Mouse (Mus musculus) urinary bladder, postnatal 36 days (tissue): ENCODE measurements around the gene Rangap1.

ENCODE experiments used
- DNase-seq, 2 experiments: peaks; one replicate each; pipeline ENCODE4 v3.0.0; 2022; ENCODE audit warnings: low spot score in 2 of 2, mixed read lengths in 1 of 2

Gene Rangap1

DNA sequence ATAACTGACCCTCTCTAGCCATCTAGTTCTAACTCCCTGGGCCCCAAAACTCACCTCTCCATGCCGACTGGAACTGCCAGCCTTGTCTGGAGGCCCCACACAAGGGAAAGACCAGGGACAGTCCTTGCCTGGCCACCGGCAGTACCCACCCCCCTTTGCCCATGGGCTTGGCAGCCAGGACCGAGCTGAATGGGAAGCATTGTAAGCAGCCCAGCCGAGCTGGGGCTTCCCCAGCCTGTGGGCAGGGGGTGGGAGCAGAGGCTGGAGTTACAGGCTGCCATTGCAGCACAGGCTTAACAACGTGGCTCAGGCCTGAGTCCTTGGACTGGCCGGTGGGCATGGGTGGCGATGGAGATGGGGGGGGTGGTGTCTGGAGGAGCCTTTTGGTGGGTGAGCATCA lies 48.2 kb downstream of the Rangap1 start, which contains the start of gene Chadl:
Chadl (minus strand) TSS at position 113 of the 400 bp plus-strand sequence.
- no peak for DNase-seq

DNA sequence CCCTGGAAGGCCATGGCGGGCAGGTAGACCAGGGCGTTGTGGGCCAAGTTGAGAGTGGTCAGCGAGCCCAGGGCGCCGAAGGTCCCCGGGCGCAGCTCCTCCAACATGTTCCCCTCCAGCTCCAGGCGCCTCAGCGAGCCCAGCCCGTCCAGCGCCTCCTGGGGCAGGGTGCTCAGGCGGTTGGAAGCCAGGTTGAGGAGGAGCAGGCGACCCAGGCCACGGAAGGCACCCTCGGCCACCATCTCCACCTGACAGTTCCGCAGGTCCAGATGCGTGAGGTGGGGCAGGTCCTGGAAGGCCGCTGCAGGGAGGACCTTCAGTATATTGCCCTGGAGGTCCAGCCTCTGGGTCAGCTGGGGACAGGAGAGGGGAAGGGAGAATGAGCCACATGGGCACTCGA lies 50.4 kb downstream of the Rangap1 start:
- no peak for DNase-seq

DNA sequence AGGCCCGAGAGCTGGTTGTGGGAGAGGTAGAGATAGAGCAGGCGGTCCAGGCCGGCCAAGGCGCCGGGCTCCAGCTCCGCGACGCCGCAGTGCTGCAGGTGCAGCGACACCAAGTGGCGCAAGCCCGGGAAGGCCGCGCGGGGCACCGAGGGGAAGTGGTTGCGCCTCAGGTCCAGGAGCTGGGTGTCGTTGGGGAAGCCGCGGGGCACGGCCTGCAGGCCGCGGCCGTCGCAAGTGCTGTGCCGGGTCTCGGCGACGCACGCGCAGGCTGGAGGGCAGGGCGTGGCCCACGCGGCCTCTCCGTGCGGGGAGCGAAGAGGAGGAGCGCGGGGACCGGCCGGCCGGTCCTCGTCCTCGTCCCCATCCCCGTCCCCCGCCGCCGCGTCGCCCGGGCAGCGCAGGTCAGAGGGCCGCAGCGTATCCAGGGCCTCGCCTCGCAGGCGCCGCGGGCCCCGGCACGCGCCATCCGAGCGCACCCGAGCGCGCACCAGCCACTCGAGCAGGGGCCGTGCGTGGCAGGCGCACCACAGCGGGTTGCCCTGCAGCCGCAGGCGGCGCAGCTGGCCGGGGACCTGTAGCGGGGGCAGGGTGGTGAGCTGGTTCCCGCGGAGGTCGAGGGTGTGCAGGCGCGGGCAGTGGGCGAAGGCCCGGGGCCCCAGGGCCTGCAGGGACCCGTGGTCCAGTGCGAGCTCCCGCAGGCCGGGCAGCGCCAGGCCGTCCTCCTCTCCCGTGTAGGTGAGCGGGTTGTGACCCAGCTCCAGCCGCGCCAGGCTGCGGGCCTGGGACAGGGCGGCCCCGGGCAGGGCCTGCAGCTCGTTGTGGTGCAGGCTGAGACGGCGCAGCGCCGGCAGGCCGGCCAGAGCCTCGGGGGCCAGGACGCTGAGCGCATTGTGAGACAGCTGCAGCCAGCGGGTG lies 51.1 kb downstream of the Rangap1 start:
- DNase-seq: peak; percentile 80 to 86

DNA sequence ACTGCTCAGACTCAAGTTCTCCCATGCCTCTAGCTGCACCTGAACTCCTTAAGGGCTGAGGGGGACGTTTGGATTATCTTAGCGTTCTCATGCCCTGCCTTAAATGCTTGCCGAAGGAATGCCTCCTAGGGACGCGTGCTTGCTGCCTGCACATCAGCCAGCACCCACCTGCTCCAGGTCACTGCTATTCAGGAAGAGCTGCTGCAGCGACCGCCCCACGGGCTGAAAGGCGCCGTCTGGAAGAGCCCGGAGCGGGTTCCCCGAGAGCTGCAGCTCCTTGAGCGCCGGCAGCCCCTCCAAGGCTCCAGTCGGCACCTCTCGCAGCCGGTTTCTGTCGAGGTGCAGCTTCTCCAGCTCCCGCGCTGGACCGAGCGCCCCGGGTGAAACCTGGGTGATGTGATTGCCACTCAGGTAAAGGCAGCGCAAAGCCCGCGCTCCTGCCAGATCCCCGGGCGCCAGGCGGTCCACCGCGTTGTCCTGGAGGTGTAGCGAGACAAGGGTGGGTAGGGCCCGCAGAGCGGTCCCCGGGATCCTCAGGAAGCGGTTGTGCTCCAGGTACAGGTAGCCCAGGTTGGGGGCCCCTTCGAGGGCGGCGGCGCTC lies 51.9 kb downstream of the Rangap1 start:
- DNase-seq: no peak

DNA sequence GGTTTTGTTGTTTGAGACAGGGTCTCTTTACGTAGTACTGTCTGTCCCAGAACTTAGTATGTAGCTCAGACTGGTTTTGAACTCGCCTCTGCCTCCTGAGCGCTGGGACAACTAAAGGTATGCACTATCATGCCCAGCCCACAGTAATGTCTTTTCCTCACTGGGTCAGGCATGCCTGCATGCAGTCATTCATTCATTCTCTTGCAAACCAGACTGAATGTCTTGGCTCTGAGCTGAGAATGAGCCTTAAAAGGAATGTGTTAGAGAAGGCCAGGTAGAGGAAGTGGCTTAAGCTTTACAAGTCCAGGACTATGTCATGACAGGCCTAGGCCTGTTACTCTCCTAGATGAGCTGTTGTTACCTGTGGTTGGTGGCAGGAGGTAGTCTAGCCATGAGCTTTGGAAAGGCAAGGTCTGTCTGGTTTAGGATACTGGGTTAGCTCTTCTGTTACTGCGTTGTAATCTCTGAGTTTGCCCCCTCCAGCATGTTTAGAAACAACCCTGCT lies 65.0 kb downstream of the Rangap1 start:
- no peak for DNase-seq

DNA sequence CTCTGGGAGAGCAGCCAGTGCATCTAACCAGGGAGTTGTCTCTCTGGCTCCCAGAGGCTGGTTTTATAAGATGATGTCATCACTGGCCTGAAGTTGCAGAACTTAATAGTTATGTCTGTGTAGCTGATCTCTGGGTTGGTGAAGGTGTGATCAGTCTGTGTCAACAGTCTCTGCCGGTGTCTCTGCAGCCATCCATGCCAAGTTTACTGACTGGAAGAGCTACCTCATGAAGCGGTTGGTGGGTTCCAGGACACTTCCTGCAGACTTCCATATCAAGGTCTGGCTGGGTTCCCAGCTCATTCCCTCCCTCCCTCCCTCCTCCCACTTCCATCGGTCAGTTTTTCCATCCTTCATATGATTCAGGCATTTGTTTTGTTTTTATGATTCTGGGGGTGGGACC lies 68.7 kb downstream of the Rangap1 start:
- DNase-seq: no peak

DNA sequence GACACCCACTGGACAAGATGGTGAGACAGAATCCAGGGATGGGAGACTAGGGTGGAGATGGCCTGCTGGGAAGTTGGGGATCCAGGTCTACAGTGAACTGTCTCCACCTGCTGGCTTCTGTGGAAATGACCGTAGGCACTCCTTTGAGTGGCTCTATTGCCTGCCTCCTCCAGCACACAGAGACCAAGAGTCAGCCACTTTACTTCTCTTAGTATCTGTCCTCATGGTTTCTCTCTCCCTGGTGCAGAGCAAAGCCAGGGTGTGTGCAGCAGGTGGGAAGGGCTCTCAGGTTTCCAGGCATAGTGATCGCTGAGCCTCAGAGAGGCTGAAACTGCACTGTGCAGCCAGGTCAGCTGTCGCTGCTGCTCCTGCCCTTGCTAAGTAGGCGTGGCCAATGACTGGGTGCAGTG lies 75.1 kb downstream of the Rangap1 start:
- no peak for DNase-seq

DNA sequence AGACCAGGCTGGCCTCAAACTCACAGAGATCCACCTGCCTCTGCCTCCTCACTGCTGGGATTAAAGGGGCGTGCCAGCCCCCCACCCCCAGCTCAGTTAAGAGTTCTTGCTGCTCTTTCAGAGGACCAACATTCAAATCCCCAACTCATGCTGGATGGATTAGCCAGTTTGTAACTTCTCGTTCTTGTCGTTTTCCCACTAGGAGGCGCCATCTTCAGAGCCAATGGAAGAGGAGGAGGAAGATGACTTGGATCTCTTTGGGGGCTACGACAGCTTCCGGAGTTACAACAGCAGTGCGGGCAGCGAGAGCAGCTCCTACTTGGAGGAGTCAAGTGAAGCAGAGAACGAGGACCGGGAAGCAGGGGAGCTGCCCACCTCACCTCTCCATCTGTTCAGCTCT lies 78.4 kb downstream of the Rangap1 start:
- no peak for DNase-seq

DNA sequence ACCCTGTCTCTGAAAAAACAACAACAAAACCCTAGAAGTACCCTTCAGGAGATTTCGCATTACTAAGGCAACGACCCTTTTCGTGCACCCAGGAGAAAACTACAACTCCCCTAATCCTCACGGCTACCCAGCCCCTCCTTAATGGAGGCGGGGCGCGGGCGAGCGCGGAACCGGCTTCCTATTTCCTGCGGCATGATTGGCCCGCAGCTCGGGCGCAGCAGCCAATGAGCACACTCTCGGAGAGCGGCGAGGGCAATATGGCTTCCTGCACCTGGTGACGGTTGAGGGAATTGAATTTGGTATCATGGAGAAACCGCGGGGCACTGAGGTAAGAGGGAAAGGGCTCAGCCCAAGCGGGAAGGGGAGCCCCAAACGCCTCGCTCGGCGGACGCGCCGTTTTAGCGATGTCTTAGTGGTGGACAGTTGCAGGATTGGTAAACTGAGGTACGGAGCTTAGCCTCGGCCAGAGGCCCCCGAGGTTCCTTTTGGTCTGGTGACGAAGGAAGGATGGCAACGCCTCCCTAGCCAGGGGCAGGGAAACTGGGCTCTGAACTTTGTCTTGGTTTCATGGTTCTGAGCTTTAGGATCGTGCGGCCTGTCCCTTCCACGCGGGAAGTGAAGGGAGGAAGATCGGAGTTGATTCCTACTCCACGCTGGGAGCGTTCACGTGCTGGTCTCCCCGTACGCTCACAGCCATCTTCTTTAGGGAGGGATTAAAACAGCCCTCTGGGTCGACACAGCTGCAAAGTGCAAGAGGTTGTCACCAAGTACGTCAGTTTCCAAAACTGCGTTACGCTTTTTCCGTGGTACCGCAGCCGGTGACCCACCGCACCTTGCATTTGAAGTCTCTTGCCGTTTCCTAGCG lies 81.4 kb downstream of the Rangap1 start, which contains the start of gene L3mbtl2:
L3mbtl2 (plus strand) TSS at position 193 of the 865 bp plus-strand sequence.
- DNase-seq: peak; percentile 82 to 93

DNA sequence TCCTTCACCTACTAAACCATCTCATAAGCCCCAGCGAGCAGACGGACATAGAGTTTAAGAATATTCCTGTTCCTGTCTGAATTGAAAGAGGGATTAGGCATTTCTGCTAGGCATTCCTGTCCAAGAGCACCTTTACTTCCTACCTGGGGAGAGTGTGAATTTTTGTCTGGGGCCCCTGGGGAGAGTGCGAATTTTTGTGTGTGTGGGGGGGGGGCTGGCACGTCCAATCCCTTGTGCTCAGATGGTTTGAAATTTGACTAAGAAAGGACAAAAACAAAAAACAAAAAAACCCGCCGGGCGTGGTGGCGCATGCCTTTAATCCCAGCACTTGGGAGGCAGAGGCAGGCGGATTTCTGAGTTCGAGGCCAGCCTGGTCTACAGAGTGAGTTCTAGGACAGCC lies 82.0 kb downstream of the Rangap1 start:
- no peak for DNase-seq

DNA sequence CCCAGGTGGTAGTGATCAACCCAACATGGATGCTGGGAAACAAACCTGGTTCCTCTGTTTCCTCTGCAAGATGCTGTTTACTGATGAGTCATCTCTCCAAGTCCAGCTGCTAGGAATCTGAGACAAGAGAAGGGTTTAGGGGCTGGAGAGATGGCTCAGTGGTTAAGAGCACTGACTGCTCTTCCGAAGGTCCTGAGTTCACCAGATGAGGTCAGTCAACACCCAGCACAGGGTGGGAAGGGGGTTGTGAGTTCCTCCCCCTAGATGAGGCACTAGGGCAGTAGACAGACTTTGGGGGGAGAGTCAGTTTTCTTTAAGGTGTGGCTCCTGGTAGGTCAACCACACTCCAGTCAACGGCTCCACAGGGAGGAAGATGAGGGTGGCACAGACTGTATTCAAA lies 83.6 kb downstream of the Rangap1 start:
- DNase-seq: no peak
